Mouse (Mus musculus) gastrocnemius, postnatal 10 days (tissue): ENCODE measurements around the gene Rnf214. TPM values are rescaled to one million over a fixed set of nuclear protein-coding genes. Genes with fewer than 3 reads are reported as not detected.
"Not testable (repeated sequence)": the region's sequence is repeated elsewhere in the genome, so short reads cannot be mapped to it uniquely, and the experiment has no call there.

Experiments used
- DNase-seq: peaks from one replicate; pipeline ENCODE4 v3.0.0; 2021; ENCODE audit warnings: mixed read lengths
- total RNA-seq, 2 experiments: library from RNA; stranded (reverse); gene quantifications; 2 replicates each; pipeline ENCODE4 v1.2.3; 2021

Rnf214 gene
- total RNA-seq, 2 experiments from 2014 or later = 26.8 to 31.6 TPM

DNA sequence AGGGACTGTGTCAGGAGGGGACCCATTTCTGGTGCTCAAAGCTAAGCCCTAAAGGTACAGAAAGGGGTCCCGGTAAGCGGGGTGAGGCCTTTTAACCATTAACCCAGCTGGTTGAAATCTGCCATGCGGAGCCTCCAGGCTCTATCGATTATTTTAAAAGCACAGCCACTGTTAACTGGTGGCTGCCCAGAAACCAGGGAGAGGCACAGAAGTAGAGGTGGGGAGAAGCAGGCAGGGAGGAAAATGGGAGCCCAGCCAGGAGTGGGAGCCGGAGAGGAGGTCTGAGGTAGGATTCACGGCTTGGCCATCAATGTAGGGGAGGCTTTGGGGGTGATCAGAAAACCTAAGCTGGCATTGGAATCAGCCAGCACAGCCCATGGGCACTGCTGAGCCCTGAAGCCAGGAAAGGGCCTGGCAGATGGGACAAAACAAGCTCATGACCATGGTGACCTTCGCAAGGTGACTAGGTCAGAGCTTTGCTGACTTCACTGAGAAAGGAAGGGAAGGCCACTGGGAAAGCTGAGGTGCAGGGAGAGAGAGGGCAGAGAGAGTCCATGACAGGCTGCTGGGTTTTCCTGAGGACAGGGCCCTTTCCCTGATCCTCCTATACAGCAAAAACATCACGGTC is 56.1 kb downstream of the Rnf214 start:
- no peak for DNase-seq

GRCm38 (mm10) chr9:45849528-45850408 is 56.9 kb downstream of the Rnf214 start:
- DNase-seq = peak; percentile 60

GRCm38 (mm10) chr9:45846891-45847460 is 59.7 kb downstream of the Rnf214 start:
- DNase-seq = no peak

- DNase-seq = not testable (repeated sequence)
Observed at GRCm38 (mm10) chr9:45846176-45846575, 60.5 kb downstream of the Rnf214 start.

- DNase-seq = no peak
Observed at GRCm38 (mm10) chr9:45845541-45845940, 61.2 kb downstream of the Rnf214 start.

- DNase-seq = no peak
Observed at GRCm38 (mm10) chr9:45843780-45844179, 62.9 kb downstream of the Rnf214 start.

GRCm38 (mm10) chr9:45843007-45843406 is 63.7 kb downstream of the Rnf214 start:
- DNase-seq = no peak

GRCm38 (mm10) chr9:45841458-45841857 is 65.3 kb downstream of the Rnf214 start:
- peak; percentile 27 for DNase-seq

DNA sequence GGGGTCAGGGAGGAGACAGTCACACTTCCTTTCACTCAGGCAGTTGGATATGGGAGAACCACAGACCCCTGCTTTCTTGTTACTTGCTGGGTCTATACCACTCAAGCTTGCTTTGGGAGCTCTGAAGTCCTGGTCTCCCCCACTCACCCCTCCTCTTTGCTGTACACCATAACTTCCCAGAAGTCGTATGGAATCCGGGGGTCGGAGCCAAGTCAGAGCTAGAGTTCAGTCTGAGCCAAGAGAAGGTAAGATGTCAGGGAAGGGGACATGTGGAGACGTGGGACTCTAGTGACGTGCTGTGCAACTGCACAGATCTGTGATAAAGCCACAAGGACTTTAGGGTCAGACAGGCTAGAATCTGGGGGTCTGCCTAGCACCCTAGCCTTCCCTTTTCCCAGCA is 66.4 kb downstream of the Rnf214 start:
- no peak for DNase-seq

GRCm38 (mm10) chr9:45839982-45840300 is 66.8 kb downstream of the Rnf214 start:
- DNase-seq = no peak

- DNase-seq = peak; percentile 40
Observed at GRCm38 (mm10) chr9:45839139-45839981, 67.4 kb downstream of the Rnf214 start.

GRCm38 (mm10) chr9:45838434-45839138 is 68.1 kb downstream of the Rnf214 start, which contains the start of gene Bace1:
Gene Bace1, plus strand, starts transcription at chr9:45838580.
- peak; percentile 85 for DNase-seq

- DNase-seq = no peak
Observed at GRCm38 (mm10) chr9:45838069-45838433, 68.7 kb downstream of the Rnf214 start.

DNA sequence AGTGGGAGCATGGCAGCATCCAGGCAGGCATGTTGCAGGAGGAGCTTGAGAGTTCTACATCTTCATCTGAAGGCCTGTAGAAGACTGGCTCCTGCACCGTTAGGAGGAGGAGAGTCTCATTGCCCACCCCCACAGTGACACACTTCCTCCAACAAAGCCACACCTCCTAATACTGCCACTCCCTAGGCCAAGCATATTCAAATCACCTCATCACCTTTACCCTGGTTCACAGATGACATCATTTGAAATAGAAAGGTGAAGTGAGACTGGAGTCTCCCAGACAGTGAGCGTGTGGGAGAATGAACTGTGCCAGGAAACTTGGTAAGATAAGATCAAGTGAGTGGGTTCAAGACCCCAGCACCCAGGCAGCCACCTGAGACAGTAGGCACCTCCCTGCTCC is 73.2 kb downstream of the Rnf214 start:
- DNase-seq = no peak

- no peak for DNase-seq
Observed at GRCm38 (mm10) chr9:45832898-45833297, 73.8 kb downstream of the Rnf214 start.

GRCm38 (mm10) chr9:45829107-45829506 is 77.6 kb downstream of the Rnf214 start:
- DNase-seq = peak; percentile 48

- peak; percentile 75 for DNase-seq
Observed at GRCm38 (mm10) chr9:45828291-45828963, 78.3 kb downstream of the Rnf214 start, which contains the start of gene Cep164. Gene Cep164, minus strand, starts transcription at chr9:45828691.

GRCm38 (mm10) chr9:45827663-45828290 is 78.9 kb downstream of the Rnf214 start:
- peak; percentile 46 for DNase-seq

- DNase-seq = no peak
Observed at GRCm38 (mm10) chr9:45818406-45819011, 88.2 kb downstream of the Rnf214 start.

GRCm38 (mm10) chr9:45815525-45815924 is 91.2 kb downstream of the Rnf214 start:
- no peak for DNase-seq
